Mouse (Mus musculus) embryonic stem cell, embryonic (primary cell): Measurements from ENCODE around the gene Dlgap3.

Experiments
- CTCF ChIA-PET, 4 experiments: fragments of 300-600 bp in 2 of 4; fragments of 350-600 bp in 2 of 4; sonication (Branson Sonifier 250); formaldehyde crosslinking; loops; one replicate each; lab custom pipeline; 2022; ENCODE audit warnings: inconsistent platforms in 2 of 4; lab: Charles Lee
- POLR2A ChIA-PET, 4 experiments: fragments of 300-600 bp in 2 of 4; fragments of 350-600 bp in 2 of 4; sonication (Branson Sonifier 250); formaldehyde crosslinking; loops; one replicate each; lab custom pipeline; 2022; ENCODE audit warnings: antibody characterized with exemption in 4 of 4, inconsistent platforms in 1 of 4; lab: Charles Lee

Gene Dlgap3

DNA sequence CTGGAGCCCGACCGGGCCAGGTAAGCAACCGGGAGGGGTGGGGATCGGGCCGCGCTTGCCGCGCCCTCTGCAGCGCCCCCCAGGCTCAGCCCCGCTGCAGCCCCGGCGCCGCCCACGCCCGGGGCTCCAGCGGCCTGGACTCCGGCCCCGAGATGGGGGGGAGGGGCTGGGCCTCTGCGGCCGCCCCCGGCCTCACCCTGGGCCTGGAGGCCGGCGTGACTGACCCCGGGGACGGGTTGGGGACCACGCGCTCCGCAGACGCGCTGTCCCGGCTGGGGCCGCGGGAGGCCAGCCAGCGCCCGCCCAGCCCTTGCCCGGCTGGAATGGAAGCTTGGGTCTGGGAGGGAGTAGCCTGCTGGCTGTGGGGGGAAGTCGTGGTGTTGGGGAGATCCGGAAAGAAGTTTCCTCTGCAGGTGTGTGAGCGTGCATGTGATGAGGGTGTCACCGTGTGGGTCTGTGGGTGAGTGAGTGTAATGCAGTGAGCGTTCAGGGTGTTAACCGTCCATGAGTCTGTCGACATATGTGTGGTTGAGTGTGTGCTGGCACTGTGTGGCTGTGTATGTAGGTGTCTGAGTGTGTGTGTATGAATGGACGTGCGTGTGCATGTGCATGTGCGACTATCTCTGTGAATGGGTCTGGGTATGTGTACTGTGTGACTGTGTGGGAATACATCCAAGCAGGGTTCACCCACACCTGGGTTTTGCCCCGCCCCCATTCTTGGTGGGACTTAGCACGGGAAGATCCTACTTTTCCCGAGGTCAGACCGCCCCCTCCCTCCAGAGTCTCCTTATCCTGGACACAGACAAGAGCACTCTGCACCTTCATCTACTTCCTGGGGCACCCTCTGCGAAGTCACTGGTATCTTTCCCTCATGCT, 580 bp downstream of the Dlgap3 start:
- CTCF ChIA-PET, result interaction anchor here in 1 of 4 experiments (0.7 to 1.6 kb wide), 4 partner anchors 11 to 66 kb away, joined by 3 to 8 read pairs (median 4); no protein-coding TSS in a partner anchor
- POLR2A ChIA-PET, result interaction anchor here in 3 of 4 experiments (0.8 to 5.9 kb wide), 14 partner anchors 9 to 177 kb away, joined by 3 to 35 read pairs (median 5); partner anchors contain the start of genes Sfpq (in 1 of the 3) and Smim12 (in 1 of the 3)

DNA sequence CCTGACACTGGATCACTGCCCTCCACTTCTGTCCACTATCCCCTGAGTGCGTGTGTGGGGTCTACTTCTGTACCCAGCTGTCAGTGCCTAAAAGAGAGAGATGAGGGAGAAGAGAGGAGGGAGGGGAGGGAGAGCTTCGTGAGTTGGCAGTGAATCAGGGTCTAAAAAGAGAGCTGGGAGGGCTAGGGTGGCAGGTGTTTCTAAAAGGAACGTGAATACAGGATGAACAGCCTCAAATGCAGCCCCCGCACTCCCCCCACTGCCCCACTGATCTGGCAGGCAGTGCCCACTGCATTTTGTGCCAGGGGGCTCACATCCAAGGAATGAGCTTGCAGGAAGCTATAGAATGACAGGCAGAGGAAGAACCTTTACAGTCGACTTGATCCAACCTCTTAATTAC, 1.9 kb downstream of the Dlgap3 start:
- ChIA-PET CTCF (interaction anchor here in 3 of 4 experiments (0.7 to 1.6 kb wide), 3 partner anchors 14 to 176 kb away, joined by 3 to 4 read pairs (median 4); no protein-coding TSS in a partner anchor), POLR2A (interaction anchor here in 2 of 4 experiments (0.8 to 5.9 kb wide), 11 partner anchors 15 to 175 kb away, joined by 3 to 35 read pairs (median 4); partner anchors contain the start of gene Smim12 (in 1 of the 2))

DNA sequence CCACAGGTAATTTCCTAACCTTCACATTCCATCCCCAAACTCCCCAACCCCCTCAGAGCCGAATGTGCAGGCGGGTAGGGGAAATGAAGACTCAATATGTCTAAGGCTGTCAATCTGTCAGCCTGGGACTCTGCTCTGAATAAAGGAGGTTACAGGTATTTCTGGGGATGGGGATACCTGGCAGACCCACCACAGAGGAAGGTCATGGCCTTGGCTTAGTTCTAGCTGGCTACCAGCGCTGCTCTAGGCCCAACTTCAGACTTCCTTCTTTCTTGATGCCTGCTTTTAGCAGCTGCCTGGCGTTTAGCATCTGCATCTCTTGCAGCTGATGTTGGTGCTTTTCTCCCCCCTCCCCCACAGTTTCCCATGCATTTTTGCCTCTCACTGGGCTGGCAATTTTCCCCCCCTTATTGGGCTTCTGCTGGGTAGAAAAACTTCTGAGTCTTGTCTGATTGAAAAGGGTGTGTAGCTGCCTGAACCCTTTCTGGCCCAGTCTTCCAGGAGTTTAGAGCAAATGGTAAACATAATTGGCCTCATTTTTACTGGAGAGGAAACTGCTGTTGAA, 2.4 kb downstream of the Dlgap3 start:
- CTCF ChIA-PET, result interaction anchor here (0.7 to 1.9 kb wide), 6 partner anchors 15 to 494 kb away, joined by 3 to 7 read pairs (median 4); partner anchors contain the start of gene Psmb2 (in 1 of the 4)
- POLR2A ChIA-PET, result interaction anchor here in 3 of 4 experiments (0.6 to 5.9 kb wide), 16 partner anchors 14 to 179 kb away, joined by 3 to 35 read pairs (median 4); partner anchors contain the start of gene Smim12 (in 1 of the 3)

DNA sequence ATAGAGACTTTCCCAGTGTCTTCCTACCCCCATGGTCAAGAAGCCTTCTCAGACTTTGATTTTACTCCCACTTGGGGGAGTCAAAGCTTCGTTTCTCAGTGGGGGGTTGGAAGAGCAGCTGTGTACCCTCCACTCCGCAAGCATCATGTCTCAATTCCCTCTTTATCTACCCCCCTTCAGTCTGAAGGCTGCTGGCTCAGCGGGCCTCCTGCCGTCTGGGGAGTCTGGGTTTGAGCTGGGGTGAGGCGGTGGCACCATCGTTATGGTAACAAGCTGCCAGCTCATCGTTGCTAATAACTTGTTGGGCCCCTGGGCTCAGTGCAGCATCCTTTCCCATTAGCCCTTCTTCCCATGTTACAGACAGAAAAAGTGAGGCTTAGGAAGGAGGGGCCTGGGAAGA, 3.1 kb downstream of the Dlgap3 start:
- ChIA-PET POLR2A (interaction anchor here (0.6 to 5.9 kb wide), 18 partner anchors 8 to 178 kb away, joined by 3 to 35 read pairs (median 5); partner anchors contain the start of gene Smim12 (in 2 of the 4)), CTCF (interaction anchor here in 3 of 4 experiments (0.7 to 3.1 kb wide), 5 partner anchors 16 to 64 kb away, joined by 3 to 17 read pairs (median 7); no protein-coding TSS in a partner anchor)

DNA sequence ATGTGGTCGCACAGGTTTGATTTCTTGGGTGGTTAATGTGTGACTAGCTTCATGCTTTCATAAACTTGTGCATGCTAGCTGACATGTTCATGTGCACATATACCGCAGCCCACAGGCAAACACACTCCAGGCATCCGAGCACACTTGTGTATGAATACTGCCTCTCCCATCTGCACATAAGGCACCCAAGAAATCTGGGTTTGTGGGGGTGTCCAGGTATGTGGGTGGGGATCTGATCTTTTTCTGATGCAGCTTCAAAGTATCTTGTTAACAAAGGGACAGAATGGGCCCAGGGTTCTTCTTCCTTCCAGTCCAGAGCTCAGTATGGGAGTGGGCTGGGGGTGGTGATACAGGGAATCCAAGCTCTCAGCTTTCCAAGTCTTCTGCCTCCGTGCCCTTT, 3.6 kb downstream of the Dlgap3 start:
- CTCF ChIA-PET, result interaction anchor here in 3 of 4 experiments (0.6 to 3.1 kb wide), 12 partner anchors 16 to 141 kb away, joined by 3 to 17 read pairs (median 4); partner anchors contain the start of genes Smim12 (in 2 of the 3) and Gja4 (in 1 of the 3)
- POLR2A ChIA-PET, result interaction anchor here (0.7 to 5.9 kb wide), 18 partner anchors 8 to 222 kb away, joined by 3 to 35 read pairs (median 4); partner anchors contain the start of genes Smim12 (in 2 of the 4) and Sfpq (in 1 of the 4)

DNA sequence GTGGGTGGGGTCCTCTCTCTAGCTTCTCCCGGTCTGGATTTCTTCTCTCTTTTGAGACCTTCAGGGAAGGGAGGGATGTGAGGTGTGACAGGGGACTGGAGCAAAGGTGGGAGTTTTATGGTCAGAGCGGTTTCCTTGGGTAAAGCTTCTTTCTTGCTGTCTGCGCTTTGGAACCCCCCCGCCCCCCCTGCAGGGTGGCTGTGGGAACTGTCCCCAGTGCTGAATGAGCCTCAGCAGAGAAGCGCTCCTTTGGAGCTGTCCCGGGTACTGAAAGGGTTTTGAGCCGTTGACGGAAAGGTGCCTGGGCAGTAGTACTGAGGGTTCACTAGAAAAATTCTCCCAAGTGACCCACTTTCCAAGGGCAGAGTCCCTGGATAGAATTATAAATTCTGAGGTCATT, 4.5 kb downstream of the Dlgap3 start:
- ChIA-PET POLR2A (interaction anchor here (0.6 to 5.9 kb wide), 27 partner anchors 9 to 853 kb away, joined by 3 to 35 read pairs (median 4); partner anchors contain the start of genes Smim12 (in 2 of the 4) and Sfpq (in 1 of the 4)), CTCF (interaction anchor here (0.6 to 3.1 kb wide), 14 partner anchors 17 to 198 kb away, joined by 3 to 17 read pairs (median 4); partner anchors contain the start of genes Smim12 (in 2 of the 4) and Gja4 (in 1 of the 4))

DNA sequence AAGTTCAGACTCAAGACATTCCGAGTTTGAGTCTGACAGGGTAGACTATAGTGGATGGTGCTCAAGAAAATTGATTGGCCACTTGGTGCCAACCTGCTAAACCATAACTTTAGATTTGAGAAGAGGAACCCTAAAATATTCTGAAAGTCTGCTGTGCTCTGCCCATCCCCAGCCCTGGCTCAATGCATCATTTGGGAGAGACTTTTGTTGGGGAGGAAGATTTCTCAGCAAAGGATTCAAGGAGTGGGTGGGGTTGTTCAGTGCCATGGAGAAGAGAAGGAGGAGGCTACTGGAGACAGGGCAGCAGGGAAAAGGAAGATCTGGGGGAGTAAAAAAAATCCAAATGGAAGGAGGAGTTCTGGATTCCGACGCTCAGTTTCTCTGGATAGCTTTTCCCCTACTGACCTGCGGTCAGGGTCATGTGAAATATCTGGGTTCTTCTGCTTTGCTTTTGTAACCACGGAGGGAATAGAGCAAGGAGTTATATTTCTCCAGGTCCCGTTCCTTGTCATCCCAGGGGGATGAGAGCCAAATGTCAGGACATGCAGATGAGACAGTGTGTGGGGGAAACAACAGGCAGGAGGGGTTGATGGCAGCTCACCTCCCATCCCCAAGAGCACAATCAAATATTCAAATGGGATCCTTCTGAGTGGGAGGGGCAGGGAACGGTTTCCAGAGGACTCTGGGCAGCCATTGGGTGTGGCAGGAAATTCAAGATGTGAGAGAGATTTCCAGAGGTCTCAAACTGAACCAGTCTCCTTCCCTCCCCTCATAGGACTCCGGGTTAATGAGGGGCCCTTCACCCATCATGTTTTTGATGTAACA, 5.3 kb downstream of the Dlgap3 start:
- POLR2A ChIA-PET, result interaction anchor here (0.6 to 5.9 kb wide), 24 partner anchors 8 to 1865 kb away, joined by 3 to 35 read pairs (median 4); partner anchors contain the start of gene Smim12 (in 2 of the 4)
- CTCF ChIA-PET, result interaction anchor here in 3 of 4 experiments (0.6 to 3.1 kb wide), 10 partner anchors 13 to 140 kb away, joined by 3 to 17 read pairs (median 4); partner anchors contain the start of genes Gja4 (in 1 of the 3) and Smim12 (in 1 of the 3)

DNA sequence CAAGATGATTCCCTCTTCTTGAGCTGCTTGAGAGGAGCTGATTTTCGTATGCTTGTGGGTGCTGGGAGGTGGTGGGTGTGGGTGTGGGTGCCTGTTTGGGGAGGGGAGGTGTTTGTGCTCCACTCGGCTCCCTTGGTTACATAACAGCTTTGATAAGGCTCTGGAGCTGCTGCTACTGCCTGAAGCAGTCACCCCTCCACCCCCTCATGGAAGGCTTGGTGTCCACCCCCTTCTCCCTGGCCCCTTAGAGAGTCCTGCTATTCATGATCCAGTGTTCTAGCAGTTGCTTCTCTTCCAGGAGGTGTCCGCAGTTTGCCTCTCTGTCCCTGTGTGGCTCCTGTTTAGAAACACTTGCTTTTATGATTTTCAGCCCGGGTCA, 5.9 kb downstream of the Dlgap3 start:
- ChIA-PET CTCF (interaction anchor here in 2 of 4 experiments (0.6 to 3.1 kb wide), 5 partner anchors 13 to 75 kb away, joined by 3 to 17 read pairs (median 3); no protein-coding TSS in a partner anchor), POLR2A (interaction anchor here in 3 of 4 experiments (0.6 to 5.9 kb wide), 12 partner anchors 10 to 1865 kb away, joined by 3 to 35 read pairs (median 5); partner anchors contain the start of gene Smim12 (in 1 of the 3))

DNA sequence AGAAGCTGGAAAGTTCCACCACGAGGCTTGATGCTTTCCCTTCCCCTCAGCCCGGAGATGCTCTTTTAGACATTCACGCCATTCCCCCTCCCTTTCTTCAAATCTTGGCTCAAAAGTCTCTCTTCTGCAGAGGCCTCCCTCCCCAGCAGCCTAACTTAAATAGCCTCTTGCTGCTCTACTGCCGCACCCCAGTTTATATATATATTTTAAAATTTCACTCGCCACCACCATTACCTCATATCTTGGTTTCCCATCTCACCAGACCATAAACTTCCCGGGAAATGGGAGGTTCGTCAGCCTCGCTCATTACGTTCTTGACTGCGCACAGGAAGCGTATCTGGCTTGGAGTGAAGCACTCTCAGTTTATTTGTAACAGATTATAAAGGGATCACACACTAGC, 9.0 kb downstream of the Dlgap3 start:
- POLR2A ChIA-PET, result interaction anchor here in 3 of 4 experiments (0.5 to 5.3 kb wide), 12 partner anchors 9 to 57 kb away, joined by 3 to 37 read pairs (median 6); partner anchors contain the start of gene Dlgap3 (in 1 of the 3)

DNA sequence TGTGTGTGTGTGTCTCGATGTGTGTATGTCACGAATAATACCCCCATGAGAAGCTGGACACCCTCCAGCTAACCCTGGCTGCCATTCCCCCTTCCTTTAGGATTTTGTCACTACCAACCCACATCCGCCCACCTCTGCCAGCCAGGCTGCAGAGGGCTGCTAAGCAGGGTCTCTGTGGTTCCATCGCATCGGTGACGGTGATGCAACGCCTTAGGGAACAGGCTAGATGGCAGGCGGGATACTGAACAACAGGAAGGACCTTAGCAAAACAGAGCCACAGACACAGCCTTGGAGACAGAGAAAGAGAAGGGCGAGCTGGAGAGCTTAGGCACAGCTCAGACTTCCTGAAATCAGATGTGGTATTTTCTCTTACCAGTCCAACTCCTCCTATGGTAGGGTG, 9.7 kb downstream of the Dlgap3 start:
- CTCF ChIA-PET, result interaction anchor here in 3 of 4 experiments (0.7 to 1.8 kb wide), 7 partner anchors 20 to 485 kb away, joined by 3 to 7 read pairs (median 3); no protein-coding TSS in a partner anchor
- POLR2A ChIA-PET, result interaction anchor here in 3 of 4 experiments (0.7 to 5.3 kb wide), 18 partner anchors 9 to 425 kb away, joined by 3 to 37 read pairs (median 4); partner anchors contain the start of genes Dlgap3 (in 3 of the 3), AU040320 (in 1 of the 3), Smim12 (in 1 of the 3) and Zmym1 (in 1 of the 3)

More for the DNA sequence above, 9.0 kb downstream of the Dlgap3 start:
- CTCF ChIA-PET, result interaction anchor here in 3 of 4 experiments (1.2 to 1.8 kb wide), 4 partner anchors 23 to 59 kb away, joined by 4 to 7 read pairs (median 5); no protein-coding TSS in a partner anchor

DNA sequence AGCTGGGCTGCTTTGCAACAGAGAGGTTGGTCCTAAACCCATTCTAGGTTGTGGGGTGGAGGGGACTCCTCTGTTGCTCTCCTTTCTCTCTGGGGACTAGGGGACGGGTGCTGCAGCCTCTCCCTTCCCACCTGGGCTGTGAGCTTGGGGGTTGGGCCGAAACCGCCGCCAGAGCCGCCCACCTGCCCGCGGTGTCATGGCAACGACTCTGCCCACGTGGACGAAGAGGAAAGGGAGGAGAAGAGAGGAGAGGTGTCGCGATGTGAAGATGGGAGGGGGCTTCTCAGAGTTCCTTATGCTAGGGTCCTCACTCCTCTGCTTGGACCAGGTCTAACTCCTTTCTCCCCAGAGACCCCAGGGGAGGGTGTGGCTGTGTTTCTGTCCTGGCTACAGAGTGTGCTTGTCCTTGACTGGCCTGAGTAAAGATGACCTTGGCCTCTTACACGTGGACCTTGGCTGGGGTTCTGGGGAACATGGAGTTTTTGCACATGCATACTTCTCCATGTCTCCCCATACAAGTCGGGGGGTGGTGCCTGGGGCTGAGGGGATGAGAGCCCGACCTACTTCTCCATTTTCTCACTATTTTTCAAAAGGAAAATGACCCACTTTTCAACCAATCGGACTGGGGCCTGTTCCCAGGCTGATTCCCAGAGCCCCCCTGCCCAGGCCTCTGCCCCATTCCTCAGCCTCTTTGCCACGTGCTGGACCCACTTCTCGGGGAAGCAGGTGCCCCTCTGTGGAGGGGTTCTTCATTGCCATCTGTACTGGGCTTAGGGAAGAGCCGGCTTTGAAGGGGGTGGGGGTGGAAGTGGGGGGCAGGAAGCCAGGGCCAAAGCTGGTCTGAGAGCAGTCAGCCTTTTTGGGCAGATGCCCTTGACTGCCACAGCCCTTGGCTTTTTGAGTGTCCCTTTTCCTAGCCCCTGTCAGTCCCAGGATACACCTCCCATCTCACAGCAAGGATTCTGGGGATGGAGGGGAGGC, 10.8 kb downstream of the Dlgap3 start:
- ChIA-PET POLR2A (interaction anchor here in 3 of 4 experiments (0.8 to 5.3 kb wide), 20 partner anchors 8 to 165 kb away, joined by 3 to 37 read pairs (median 4); partner anchors contain the start of genes Dlgap3 (in 3 of the 3), Smim12 (in 1 of the 3), Zmym1 (in 1 of the 3) and Zmym6 (in 1 of the 3)), CTCF (interaction anchor here in 3 of 4 experiments (0.6 to 1.8 kb wide), 7 partner anchors 21 to 261 kb away, joined by 3 to 7 read pairs (median 3); no protein-coding TSS in a partner anchor)

DNA sequence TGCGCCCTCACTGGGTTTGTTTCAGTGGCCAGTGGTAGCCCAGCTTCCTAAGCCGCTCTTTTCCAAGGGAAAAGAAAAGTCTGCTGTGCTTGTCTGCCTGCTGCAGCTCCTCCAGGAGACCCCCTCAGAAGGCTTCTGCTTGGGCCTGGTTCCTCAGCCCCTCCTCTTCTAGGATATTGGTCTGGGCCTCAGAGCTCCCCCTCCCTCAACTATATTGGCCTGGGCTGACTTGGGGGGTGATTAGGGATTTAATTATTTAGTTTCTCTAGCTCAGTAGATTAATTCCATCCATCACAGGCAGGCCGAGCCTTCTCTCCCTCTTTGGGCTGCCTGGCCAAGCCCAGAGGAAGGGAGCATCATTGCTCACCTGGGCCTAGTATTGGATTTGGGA, 11.4 kb downstream of the Dlgap3 start:
- POLR2A ChIA-PET, result interaction anchor here in 2 of 4 experiments (1.2 to 5.3 kb wide), 5 partner anchors 11 to 104 kb away, joined by 4 to 37 read pairs (median 8); partner anchors contain the start of genes Dlgap3 (in 1 of the 2) and Zmym6 (in 1 of the 2)

DNA sequence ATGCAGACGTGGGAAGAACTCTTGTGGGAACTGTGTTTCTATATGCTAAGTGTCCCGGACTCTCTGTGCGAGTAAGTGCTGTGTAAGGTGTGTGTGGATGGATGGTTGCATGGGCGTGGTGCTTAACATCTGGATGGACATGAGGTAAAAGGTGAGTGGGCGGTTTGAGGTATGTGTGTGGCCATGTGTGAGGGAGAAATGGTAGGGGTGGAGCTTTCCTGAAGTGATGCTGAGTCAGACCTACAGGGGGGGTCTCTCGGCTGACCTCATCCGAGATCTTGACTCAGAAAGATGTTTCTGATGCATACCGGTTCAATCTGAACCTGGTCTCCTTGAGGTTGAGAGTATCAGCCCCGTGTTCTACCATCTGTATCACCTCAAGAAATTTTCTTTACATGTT, 12.0 kb downstream of the Dlgap3 start:
- CTCF ChIA-PET, result interaction anchor here in 1 of 4 experiments (0.6 kb wide), 1 partner anchor 19 kb away, joined by 3 read pairs; no protein-coding TSS in a partner anchor

More for the DNA sequence above, 11.4 kb downstream of the Dlgap3 start:
- CTCF ChIA-PET, result interaction anchor here in 2 of 4 experiments (0.6 kb wide), 2 partner anchors 18 to 262 kb away, joined by 3 read pairs; no protein-coding TSS in a partner anchor

DNA sequence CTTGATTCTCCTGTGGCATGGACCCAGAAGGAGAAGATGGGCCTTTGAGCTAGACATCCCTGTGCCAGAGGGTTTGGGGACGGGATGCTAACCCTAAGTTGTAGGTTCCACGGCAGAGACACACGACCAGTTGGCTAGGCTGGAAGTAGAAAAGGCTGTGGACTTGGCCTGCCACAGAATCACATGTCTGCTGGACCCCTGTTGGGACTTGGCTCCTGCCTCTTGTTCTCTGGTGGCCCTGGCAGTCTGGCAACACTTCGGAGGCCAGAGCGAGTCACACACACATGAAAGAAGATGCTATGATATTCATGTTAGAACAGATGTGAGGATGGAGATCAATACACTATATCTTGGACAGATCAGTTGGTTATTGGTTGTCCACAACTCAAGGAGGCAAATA, 14.9 kb downstream of the Dlgap3 start:
- CTCF ChIA-PET, result interaction anchor here in 1 of 4 experiments (0.6 kb wide), 1 partner anchor 201 kb away, joined by 3 read pairs; no protein-coding TSS in a partner anchor
- POLR2A ChIA-PET, result interaction anchor here in 2 of 4 experiments (1.1 to 3.8 kb wide), 7 partner anchors 8 to 130 kb away, joined by 3 to 33 read pairs (median 5); partner anchors contain the start of gene Gja4 (in 1 of the 2)

More for the DNA sequence above, 12.0 kb downstream of the Dlgap3 start:
- POLR2A ChIA-PET, result interaction anchor here in 1 of 4 experiments (5.3 kb wide), 1 partner anchor 10 kb away, joined by 37 read pairs; no protein-coding TSS in a partner anchor
